Mouse (Mus musculus): ENCODE measurements around the gene Lmx1b. TPM values are rescaled to one million over a fixed set of nuclear protein-coding genes. Genes with fewer than 3 reads are reported as not detected.

Lmx1b gene
- polyA plus RNA-seq, 1 experiment from 2014 or later: not detected

DNA sequence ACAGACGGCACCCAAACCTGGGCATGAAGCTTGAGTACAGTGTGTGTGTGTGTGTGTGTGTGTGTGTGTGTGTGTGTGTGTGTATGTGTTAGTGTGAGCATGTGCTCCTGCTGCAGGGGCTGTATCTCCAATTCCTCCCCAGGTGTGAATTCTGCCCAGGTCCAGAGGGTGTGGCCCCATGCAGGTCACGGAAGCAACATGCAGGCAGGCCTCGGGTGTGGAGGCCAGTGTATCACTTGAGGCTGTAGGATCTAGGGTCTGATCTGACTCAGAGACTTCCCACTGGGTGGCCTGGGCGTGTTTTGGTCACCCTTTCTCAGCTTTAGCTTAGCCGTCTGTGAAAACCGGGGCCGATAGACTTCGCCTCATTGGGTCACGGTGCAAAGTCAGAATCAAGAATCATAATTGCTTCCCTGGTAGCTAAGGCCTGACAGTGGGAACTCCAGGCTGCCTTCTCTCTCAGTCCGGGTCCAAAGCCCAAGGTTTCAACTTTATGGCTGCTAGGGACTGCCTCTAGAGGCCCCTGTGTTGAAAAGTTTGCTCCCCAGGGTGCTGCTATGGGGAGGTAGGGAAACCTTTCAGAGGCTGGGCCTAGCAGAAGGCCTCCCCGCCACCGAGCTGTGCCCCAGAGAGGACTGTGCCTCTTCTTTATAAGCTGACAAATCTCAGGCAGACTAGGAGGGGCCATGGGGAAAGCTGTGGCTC lies 38.8 kb upstream of the Lmx1b start:
- Histone ChIP-seq H3K9me3 (ENCODE audit: control insufficient read depth) (no peaks in the 10 kb centered on the region), H3K27ac (ENCODE audit: low read depth, low read length) (no peak overlapping the region; the same call in 1 of the 2 replicates), H3K9ac (ENCODE audit: low read depth, low read length) (no peak overlapping the region), H3K4me1 (replicated peaks; ENCODE audit: control insufficient read depth, insufficient read depth, low read length) (no peaks in the 10 kb centered on the region), H3K36me3 (ENCODE audit: control insufficient read depth, insufficient read depth) (no peaks in the 10 kb centered on the region), H3K4me2 (replicated peaks; ENCODE audit: low read depth) (no peak overlapping the region), H3K4me3 (ENCODE audit: low read depth, low read length) (no peak overlapping the region), H3K27me3 (replicated peaks; ENCODE audit: control insufficient read depth, insufficient read depth, low read length) (no peaks in the 10 kb centered on the region)
- ATAC-seq: peak; percentile 96
- TF ChIP-seq CTCF (IDR thresholded peaks at IDR 0.05; ENCODE audit: low read depth): 0 out of 2 replicates have a peak, but pooled peaks have one; percentile 5
- 48% methylated on average over 12 of the region's 12 CpGs for WGBS

DNA sequence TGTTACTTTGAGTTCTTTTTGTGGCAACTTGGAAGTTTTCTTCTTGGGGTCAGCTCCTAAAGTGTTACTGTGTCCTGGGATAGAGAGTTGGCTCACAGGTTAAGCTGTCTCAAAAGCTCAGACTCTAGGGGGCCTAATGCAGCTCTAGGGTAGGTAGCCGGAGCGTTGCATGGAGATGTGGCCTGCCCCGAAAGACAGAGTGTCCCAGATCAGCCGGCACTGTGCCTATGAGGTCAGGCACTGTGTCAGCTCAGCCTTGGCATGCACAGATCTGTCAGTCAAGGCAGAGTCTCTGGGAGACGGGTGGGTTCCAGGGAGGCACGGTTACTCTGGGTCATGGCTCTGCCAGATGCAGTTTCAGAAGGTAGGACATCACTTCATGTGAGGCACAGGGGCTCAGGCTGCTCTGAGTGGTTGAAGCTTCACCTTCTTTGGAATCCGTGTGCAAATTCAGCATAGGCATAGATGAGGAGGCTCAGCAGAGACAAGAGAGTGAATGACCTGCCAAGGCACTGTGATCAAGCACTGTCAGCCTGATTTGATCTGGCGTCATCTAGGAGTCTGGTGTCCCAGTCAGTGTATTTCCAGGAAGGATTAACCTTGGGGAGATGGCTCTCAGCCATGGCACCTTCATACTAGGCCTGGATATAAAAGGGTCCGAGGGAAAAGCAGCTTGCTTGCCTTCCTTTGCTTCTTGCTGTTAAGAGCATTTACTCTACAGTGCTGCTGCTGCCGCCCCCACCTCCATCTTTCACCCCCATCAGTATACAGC lies 32.6 kb upstream of the Lmx1b start:
- 80% methylated on average over 10 of the region's 10 CpGs for WGBS
- Histone ChIP-seq H3K4me2 (replicated peaks; ENCODE audit: low read depth) (no peak overlapping the region), H3K27ac (ENCODE audit: low read depth, low read length) (no peak overlapping the region), H3K4me1 (replicated peaks; ENCODE audit: control insufficient read depth, insufficient read depth, low read length) (no peaks in the 10 kb centered on the region), H3K27me3 (replicated peaks; ENCODE audit: control insufficient read depth, insufficient read depth, low read length) (no peaks in the 10 kb centered on the region), H3K4me3 (ENCODE audit: low read depth, low read length) (no peak overlapping the region), H3K9me3 (ENCODE audit: control insufficient read depth) (no peaks in the 10 kb centered on the region), H3K9ac (ENCODE audit: low read depth, low read length) (no peak overlapping the region), H3K36me3 (ENCODE audit: control insufficient read depth, insufficient read depth) (no peaks in the 10 kb centered on the region)
- TF ChIP-seq CTCF (IDR thresholded peaks at IDR 0.05; ENCODE audit: low read depth): no peak
- ATAC-seq: no peak

DNA sequence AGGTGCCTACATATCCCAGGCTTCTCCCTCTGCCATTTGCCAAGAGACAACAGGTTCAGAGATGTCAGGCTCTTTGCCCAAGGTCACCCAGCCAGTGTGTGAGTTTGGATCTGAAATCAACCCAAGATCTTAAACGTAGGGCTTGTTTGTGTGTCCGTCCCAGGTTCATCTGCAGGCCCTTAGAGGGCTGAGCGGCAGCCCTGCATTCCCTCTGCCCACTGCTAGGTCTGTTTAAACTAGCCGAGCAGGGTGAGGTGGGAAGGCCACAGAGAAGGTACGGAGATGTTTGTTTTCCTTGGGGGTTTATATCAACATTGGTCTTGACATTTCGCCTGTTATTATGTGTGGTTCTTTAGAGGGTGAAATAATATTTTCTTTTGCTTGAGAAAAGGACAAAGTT lies 28.4 kb upstream of the Lmx1b start:
- TF ChIP-seq CTCF (IDR thresholded peaks at IDR 0.05; ENCODE audit: low read depth): no peak
- H3K4me2 ChIP-seq (replicated peaks; ENCODE audit: low read depth): no peak overlapping the region
- WGBS: 49% methylated on average over 6 of the region's 6 CpGs
- 0 out of 2 replicates have a peak, but pooled peaks cover 3% of the 10 kb centered on the region for H3K4me1 ChIP-seq (replicated peaks; ENCODE audit: control insufficient read depth, insufficient read depth, low read length)
- H3K9ac ChIP-seq (ENCODE audit: low read depth, low read length): no peak overlapping the region
- no peaks in the 10 kb centered on the region for H3K36me3 ChIP-seq (ENCODE audit: control insufficient read depth, insufficient read depth)
- ATAC-seq: no peak
- no peaks in the 10 kb centered on the region for H3K9me3 ChIP-seq (ENCODE audit: control insufficient read depth)
- no peak overlapping the region for H3K27ac ChIP-seq (ENCODE audit: low read depth, low read length)
- H3K4me3 ChIP-seq (ENCODE audit: low read depth, low read length): no peak overlapping the region
- H3K27me3 ChIP-seq (replicated peaks; ENCODE audit: control insufficient read depth, insufficient read depth, low read length): no peaks in the 10 kb centered on the region

DNA sequence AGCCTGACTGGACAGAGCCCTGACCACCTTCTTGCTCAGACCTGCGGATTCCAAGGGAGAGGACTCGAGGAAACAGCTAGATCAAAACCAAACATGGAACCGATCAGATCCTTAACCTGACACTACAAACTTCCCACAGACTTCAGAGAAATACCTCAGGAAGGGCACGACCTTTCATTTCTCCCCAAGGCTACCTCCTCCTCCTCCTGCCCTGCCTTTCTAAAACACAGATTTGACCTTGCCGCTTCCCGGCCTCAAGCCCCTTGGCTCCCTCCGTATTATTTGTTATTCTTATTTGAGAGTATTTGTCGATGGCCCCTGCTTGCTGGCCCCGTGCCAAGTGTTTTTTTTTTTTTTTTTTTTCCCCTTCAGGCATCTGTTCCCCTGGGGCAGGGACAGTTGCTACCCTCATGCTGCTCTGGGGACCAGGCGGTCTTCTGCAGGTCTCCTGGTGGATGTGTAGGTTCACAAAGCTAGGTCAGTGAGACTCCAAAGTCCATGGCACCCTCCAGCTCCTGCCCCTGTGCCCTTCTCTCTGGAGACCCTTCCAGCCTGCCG lies 26.2 kb upstream of the Lmx1b start:
- 38% methylated on average over 11 of the region's 11 CpGs for WGBS
- no peak overlapping the region for H3K9ac ChIP-seq (ENCODE audit: low read depth, low read length)
- H3K4me2 ChIP-seq (replicated peaks; ENCODE audit: low read depth): no peak overlapping the region
- H3K27ac ChIP-seq (ENCODE audit: low read depth, low read length): no peak overlapping the region
- ATAC-seq: no peak
- H3K4me3 ChIP-seq (ENCODE audit: low read depth, low read length): no peak overlapping the region
- H3K9me3 ChIP-seq (ENCODE audit: control insufficient read depth): no peaks in the 10 kb centered on the region
- TF ChIP-seq CTCF (IDR thresholded peaks at IDR 0.05; ENCODE audit: low read depth): no peak
- 0 out of 2 replicates have a peak, but pooled peaks cover 3% of the 10 kb centered on the region for H3K4me1 ChIP-seq (replicated peaks; ENCODE audit: control insufficient read depth, insufficient read depth, low read length)
- H3K27me3 ChIP-seq (replicated peaks; ENCODE audit: control insufficient read depth, insufficient read depth, low read length): no peaks in the 10 kb centered on the region
- H3K36me3 ChIP-seq (ENCODE audit: control insufficient read depth, insufficient read depth): no peaks in the 10 kb centered on the region

DNA sequence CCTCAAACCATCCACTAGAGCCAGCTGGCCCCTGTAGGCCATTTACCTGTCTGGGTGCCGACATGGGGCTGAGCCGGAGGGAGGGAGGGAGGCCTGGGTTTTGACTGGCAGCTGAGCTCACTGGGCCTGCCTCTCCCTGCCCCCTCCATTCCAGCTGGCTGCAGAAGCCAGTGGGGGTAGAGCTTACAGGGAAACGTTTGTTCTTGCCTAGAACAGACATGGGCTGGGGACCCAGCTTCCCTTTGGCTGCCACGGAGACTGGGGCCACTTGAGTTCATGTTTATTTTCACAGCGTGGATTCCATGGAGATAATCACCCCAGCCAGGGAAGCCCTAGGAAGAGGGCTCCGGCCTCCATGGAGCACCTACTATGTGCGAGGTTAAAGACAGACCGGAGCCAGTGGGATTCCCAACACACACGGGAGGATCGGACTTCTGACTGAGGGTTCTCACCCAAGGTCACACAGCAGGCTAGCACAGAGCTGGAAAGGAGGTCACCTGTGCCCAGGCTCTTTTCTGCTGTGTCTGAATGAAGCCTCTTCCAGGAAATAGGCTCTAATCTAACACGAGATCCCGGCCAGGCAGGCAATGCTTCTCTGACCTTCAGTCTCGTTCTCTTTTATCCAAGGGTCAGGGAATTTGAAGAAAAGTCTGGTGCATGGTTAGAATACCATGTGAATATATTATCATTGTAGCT lies 25.2 kb upstream of the Lmx1b start:
- TF ChIP-seq CTCF (IDR thresholded peaks at IDR 0.05; ENCODE audit: low read depth): no peak
- no peaks in the 10 kb centered on the region for H3K27me3 ChIP-seq (replicated peaks; ENCODE audit: control insufficient read depth, insufficient read depth, low read length)
- no peak overlapping the region for H3K4me2 ChIP-seq (replicated peaks; ENCODE audit: low read depth)
- H3K36me3 ChIP-seq (ENCODE audit: control insufficient read depth, insufficient read depth): no peaks in the 10 kb centered on the region
- 0 out of 2 replicates have a peak, but pooled peaks cover 3% of the 10 kb centered on the region for H3K4me1 ChIP-seq (replicated peaks; ENCODE audit: control insufficient read depth, insufficient read depth, low read length)
- WGBS: 20% methylated on average over 13 of the region's 13 CpGs
- H3K27ac ChIP-seq (ENCODE audit: low read depth, low read length): no peak overlapping the region
- H3K4me3 ChIP-seq (ENCODE audit: low read depth, low read length): no peak overlapping the region
- peak; percentile 19; the same call in 1 of the 2 replicates for ATAC-seq
- no peaks in the 10 kb centered on the region for H3K9me3 ChIP-seq (ENCODE audit: control insufficient read depth)
- H3K9ac ChIP-seq (ENCODE audit: low read depth, low read length): no peak overlapping the region

DNA sequence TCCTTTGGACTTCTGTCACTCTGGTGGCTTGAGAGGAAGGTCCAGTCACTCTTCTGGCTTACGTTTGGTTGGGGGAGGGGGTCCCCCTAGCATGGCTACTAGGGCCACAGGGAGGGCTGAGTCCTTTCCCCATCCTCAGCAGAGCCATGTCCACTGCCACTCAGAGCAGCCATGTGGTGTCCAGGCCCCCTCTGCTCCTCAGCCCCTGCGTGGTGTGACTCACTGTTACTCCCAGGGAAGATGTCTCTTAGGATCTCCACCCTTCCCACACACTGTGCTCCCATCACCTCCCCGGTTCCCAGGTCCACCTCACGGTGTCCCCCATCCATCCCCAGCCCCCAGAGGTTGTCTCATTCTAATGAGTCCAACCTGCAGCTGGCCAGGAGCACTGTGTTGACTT lies 24.4 kb upstream of the Lmx1b start:
- Histone ChIP-seq H3K4me2 (replicated peaks; ENCODE audit: low read depth) (no peak overlapping the region), H3K9me3 (ENCODE audit: control insufficient read depth) (no peaks in the 10 kb centered on the region), H3K36me3 (ENCODE audit: control insufficient read depth, insufficient read depth) (no peaks in the 10 kb centered on the region), H3K9ac (ENCODE audit: low read depth, low read length) (no peak overlapping the region), H3K4me3 (ENCODE audit: low read depth, low read length) (no peak overlapping the region), H3K4me1 (replicated peaks; ENCODE audit: control insufficient read depth, insufficient read depth, low read length) (0 out of 2 replicates have a peak, but pooled peaks cover 3% of the 10 kb centered on the region), H3K27ac (ENCODE audit: low read depth, low read length) (no peak overlapping the region), H3K27me3 (replicated peaks; ENCODE audit: control insufficient read depth, insufficient read depth, low read length) (no peaks in the 10 kb centered on the region)
- TF ChIP-seq CTCF (IDR thresholded peaks at IDR 0.05; ENCODE audit: low read depth): no peak
- WGBS: 77% methylated on average over 4 of the region's 4 CpGs
- ATAC-seq: no peak; the same call in 1 of the 2 replicates
